Mouse (Mus musculus): ENCODE data around the gene Hoxc11.

DNA sequence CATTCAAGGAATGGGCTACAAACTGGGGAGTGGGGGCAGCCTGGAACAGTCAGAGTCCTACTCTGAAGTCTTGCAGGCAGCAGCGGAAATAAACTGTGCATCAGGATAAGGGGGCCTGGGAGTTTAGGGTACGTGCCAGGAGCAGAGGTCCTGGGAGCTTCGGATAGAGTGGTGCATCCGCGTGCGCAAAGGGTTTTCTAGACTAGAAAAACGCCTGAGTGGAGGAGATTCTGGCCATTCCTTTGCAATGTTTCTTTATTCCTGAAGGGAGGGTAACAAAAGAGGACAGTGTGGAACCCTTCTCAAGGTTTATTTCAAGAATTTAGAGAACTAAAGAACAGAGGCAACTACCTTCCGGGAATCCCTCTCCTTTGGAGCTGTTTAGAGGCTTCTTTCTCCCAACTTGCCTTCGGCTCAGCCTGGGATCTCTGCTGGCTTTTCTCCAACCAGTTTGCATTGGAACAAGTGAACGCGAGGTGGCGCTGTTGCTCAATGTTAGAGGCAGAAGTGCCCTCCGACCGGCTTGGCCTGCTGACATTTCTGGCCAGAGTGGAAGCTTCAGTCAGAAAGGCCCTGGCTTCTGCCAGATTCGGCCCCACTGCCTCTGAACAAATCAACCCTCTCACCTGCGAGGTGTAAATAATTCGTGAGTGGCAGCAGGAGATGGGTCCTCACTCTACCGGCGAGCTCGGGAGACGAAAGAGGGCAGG, 33.1 kb downstream of the Hoxc11 start:
- TF ChIP-seq CTCF (conservative IDR thresholded peaks at IDR 0.05; ENCODE audit: low read length): peak; percentile 69
- TF ChIP-seq POU5F1 (IDR thresholded peaks at IDR 0.05; ENCODE audit: borderline replicate concordance, low read length): no peak

Measured in E14TG2a.4 (cell line).